Mouse (Mus musculus) kidney, postnatal 10 days (tissue): Measurements from ENCODE around the gene Fuca2.
"Not testable (repeated sequence)": the region's sequence is repeated elsewhere in the genome, so short reads cannot be mapped to it uniquely, and the experiment has no call there.

ENCODE experiments used
- DNase-seq: peaks from one replicate; pipeline ENCODE4 v3.0.0; 2021; ENCODE audit warnings: mixed read lengths

Gene Fuca2

DNA sequence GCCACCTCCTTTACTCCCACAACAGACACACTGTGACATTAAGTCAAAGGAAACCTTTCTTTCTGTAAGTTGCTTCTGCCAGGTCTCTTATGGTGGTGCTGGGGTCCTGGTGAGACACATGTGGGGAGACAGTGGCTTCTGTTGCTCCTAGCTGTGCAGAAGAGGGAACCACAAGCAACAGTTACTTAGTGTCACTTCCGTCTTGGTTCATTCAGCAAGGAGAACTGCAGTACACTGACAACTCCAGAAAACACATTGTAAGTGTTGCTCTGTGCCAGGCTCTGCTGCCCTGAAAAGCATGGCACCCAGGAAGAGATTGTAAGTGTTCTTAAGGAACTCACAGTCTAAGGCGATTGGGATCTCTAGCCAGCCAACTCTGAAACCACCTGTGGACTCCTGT, at the start of gene Fuca2:
TSS of gene Fuca2 (plus strand) at position 210 of the 400 bp plus-strand sequence.
- DNase-seq = no peak

- no peak for DNase-seq
Measured at GRCm38 (mm10) chr10:13451640-13452039, 47.7 kb upstream of the Fuca2 start.

GRCm38 (mm10) chr10:13453200-13453990, 45.9 kb upstream of the Fuca2 start:
- no peak for DNase-seq

GRCm38 (mm10) chr10:13464295-13464694, 35.0 kb upstream of the Fuca2 start:
- not testable (repeated sequence) for DNase-seq

- no peak for DNase-seq
Measured at GRCm38 (mm10) chr10:13466925-13467324, 32.4 kb upstream of the Fuca2 start.

DNA sequence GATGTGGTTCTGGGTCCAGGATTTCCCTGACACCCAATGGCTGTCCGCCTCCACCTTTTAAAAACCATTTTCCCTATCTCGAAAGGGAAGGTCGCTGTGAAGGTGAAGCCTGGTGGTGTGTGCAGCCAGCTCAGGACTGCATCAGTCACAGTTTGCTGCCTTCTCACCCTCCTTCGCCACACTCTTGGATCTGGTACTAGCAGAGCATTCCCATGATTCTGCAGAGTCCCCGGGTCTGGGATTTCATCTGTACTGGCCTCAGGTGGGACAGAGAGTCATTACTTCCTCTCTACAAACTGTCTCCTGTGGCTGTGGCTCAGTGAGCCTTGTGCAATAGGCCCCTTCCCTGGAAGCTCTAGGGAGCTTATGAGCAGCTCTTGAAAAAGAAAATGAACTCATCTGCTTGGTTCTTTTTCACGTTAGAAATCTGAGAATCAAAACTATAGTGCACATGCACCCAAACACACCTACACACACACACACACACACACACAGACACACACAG, 31.3 kb upstream of the Fuca2 start:
- DNase-seq = not testable (repeated sequence)

DNA sequence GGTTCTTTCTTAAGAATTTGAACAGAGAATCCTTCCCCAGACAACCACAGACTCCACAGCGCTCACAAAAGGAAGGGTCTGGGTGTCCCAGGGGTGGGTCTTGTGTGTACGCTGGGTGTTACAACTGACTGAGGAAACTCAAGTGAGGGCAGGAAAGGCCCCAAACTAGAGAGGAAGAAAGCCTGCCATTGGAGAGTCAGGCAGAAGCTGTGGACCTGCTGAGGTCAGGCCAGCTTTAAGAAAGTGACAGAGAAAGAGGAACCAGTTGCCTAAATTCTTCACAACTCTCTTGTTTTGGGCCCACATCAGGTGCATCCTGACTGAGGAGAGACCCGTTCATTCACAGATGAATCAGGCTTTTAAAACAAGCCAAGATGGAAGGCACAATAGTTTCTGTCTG, 29.1 kb upstream of the Fuca2 start:
- DNase-seq = no peak

GRCm38 (mm10) chr10:13473287-13473832, 26.0 kb upstream of the Fuca2 start:
- no peak for DNase-seq

DNA sequence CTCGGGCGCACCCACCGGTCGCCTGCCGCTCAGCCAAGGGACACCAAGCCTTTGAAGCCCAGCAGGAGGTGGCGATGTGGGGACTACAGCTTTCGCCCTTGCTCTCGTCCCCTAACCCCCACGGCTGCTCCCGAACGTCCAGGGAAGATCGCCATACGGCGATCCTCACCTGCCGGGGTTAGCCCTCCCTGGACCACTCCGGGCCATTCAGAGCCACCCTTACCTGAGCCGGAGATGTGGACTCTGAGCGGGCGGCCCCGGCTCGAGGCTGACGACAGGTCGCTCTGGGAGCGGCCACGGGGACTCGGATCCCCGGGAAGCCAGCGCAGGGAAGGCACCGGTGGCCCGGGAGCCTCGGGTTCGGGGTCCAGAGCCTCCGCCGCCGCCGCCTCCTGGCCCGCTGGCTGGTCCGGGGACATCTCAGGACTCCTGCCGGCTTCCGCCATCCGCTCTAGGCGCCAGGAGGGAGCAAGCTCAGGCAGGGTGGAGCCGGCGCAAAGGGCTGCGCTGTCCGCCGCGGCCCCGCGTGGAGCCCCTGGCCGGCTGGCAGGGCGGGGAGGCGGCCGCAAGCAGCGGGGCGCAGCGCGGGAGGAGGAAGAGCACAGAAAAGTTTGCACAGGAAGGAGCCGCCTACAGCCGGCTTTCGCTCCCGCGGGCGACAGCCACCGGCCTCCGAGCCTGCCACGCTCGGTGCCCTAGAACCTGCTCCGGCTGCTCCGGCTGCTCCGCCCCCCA, 25.3 kb upstream of the Fuca2 start, which contains the start of gene Phactr2:
TSS of gene Phactr2 (minus strand) at position 580 of the 735 bp plus-strand sequence.
- DNase-seq = peak; percentile 75

DNA sequence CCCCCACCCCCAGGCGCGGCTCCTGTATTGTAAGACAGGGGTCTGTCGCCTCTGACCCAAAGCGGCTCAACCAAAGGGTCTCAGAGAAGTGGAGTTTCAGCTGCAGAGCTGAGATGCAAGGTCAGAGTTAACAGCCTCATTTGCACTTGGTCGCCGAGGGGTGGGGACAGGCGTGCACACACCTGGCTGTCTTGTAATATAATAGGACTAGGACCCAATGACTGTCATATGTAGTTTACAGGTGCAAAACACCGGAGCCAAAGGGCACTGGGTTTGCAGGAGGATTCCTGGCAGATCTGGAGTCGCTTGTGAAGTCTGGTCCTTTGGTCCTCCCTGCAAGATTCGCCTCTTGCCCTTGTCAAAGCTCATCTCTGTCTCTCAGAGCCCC, 24.8 kb upstream of the Fuca2 start:
- peak; percentile 18 for DNase-seq

DNA sequence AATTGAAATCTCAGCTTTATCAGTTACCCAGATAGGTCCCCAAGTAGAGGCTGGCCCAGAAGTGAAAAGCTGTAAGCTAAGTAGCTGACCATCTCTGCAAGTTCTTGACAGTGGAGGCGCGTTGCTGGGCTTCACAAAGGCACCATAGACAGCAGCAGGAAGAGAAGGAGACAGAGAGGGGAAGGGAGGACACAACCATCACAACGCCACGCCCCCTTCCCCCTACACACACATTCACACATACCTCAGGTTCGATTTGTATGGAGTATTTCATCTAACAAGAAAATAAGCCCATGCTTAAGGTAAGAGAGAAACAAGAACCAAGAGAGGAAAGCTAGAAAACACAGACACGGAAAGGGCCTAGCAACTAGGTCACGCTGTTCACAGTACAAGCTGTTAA, 24.2 kb upstream of the Fuca2 start:
- DNase-seq = no peak

DNA sequence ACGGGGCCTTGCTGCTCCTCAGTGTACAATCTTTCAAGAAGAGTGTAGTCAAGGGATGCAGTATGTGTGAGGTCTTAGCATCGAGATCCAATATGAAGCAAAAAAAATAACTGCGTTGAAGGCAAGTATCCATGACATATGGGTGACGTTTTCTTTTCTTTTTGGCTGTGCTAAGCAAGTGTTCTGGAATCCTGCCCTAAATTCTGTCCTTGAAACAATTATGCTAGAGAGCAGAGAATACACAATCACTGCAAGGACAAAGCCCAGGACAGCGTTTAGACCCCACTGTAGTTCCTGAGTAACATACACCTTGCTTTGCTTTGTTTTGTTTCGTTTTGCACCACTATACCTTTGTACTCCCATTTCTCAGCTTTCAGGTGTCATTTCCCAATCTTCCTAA, 20.0 kb upstream of the Fuca2 start:
- DNase-seq = no peak

DNA sequence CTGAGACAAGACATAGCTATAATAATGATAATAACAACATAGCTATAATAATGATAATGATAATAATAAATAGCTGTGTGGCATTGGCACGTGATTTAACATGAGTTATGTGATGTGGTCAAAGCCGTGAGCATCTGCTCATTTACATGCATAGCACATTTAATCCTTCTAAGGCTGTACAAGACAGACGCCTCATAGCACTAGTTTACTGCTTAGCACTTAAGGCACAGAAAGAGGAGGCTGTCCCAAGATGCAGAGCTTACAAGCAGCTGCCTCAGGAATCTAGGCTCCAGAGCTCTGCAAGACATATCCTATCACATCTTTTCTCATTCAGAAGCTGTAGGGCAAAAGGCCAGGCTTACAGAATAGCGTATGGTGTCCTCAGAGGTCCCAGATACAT, 13.4 kb upstream of the Fuca2 start:
- no peak for DNase-seq

DNA sequence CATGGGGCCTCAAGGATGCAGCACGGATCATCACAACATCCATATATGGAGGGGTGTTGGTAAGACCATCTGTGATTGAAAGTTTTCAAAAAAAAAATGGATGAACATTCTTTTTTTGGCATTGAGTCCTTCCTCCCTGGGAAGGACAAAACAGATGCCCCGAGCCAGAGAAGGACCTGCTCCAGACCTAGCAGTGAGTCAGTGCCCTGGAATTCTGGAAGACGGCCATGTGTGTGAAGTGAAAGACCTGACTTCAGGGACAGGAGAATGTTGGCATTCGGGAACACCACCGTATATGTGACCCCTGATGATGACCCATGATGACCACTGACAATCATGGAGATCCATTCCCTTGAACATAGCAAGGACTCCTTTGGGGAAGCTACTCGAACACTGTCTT, 9.7 kb upstream of the Fuca2 start:
- DNase-seq = no peak

- DNase-seq = peak; percentile 33
Measured at GRCm38 (mm10) chr10:13493978-13494686, 5.2 kb upstream of the Fuca2 start.

- no peak for DNase-seq
Measured at GRCm38 (mm10) chr10:13496315-13496714, 3.0 kb upstream of the Fuca2 start.

GRCm38 (mm10) chr10:13500473-13500872, 1.1 kb downstream of the Fuca2 start:
- peak; percentile 24 for DNase-seq

GRCm38 (mm10) chr10:13500938-13501496, 1.7 kb downstream of the Fuca2 start:
- peak; percentile 92 for DNase-seq

GRCm38 (mm10) chr10:13501533-13501932, 2.2 kb downstream of the Fuca2 start:
- DNase-seq = not testable (repeated sequence)

DNA sequence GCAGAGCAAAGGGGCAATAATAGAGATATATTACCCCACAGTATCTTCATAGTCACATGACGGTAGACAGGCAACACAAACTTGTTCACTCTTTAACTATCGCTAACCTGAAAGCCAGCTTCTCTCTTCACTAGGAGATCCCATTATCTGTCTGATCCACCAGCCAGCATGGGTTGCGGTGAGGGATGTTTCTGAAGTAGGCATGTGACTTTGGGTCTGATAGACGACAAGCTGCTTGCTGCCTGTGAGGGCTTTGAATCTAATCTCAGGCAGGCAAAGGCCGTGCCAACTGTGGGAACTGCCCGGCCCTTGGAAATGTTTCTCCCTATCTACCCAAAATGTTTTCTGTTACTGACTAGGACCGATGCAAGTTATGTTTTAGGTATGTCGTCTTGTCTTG, 3.0 kb downstream of the Fuca2 start:
- no peak for DNase-seq

DNA sequence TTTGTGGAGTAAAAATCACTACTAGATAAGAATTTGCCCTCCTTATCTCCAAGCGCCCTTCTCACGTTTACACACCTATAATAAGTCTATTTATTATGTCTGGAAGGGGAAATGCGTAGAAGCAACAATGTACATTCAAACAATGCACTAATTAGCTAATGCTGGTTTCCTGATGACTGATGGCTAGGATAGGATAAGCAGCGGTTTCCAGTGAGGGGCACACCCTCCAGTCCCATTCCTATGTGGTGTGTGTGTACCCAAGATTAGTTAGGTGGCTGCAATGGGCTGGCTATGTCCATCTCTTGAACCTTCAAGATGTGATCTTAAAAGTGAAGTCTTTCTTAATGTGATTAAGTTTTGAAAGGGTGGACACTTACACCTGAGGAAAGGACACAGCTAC, 22.5 kb downstream of the Fuca2 start:
- DNase-seq = no peak

DNA sequence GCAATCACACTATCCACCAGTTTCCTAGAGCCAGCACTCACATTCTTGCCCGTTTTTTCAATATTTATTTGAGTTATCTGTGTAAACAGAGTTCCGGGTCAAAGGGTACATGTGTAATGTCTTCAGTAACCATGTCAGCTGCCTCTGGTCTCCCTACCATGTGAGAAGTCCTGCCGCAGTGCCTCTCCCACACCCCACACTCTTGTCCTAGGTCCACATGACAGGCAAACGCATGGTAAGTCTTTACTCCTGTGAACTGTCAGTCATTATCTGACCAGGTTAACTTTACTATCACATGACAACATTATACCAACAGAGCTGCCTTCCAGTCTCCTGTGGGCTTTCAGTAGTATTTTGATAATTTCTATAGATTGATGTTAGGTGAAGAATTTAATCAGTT, 28.8 kb downstream of the Fuca2 start:
- no peak for DNase-seq

- no peak for DNase-seq
Measured at GRCm38 (mm10) chr10:13534751-13535150, 35.4 kb downstream of the Fuca2 start.
